Mouse (Mus musculus) pancreas, adult 10 weeks (tissue): ENCODE data around the gene Dus3l. TPM values are rescaled to one million over a fixed set of nuclear protein-coding genes. Genes with fewer than 3 reads are reported as not detected.

Experiments
- polyA plus RNA-seq: library from polyadenylated mRNA; stranded (reverse); fragments of 350-450 nt; fragmentation: Illumina TruSeq; extraction: RNeasy Lipid Tissue Mini Kit (QIAGEN cat#74804); gene quantifications from one replicate; pipeline ENCODE4 v1.2.3, GENCODE M21; 2015; ENCODE audit warnings: low read depth, low replicate concordance; ENCODE audit not compliant: insufficient read depth

The Dus3l gene
- polyA plus RNA-seq, result 13.9 TPM

DNA sequence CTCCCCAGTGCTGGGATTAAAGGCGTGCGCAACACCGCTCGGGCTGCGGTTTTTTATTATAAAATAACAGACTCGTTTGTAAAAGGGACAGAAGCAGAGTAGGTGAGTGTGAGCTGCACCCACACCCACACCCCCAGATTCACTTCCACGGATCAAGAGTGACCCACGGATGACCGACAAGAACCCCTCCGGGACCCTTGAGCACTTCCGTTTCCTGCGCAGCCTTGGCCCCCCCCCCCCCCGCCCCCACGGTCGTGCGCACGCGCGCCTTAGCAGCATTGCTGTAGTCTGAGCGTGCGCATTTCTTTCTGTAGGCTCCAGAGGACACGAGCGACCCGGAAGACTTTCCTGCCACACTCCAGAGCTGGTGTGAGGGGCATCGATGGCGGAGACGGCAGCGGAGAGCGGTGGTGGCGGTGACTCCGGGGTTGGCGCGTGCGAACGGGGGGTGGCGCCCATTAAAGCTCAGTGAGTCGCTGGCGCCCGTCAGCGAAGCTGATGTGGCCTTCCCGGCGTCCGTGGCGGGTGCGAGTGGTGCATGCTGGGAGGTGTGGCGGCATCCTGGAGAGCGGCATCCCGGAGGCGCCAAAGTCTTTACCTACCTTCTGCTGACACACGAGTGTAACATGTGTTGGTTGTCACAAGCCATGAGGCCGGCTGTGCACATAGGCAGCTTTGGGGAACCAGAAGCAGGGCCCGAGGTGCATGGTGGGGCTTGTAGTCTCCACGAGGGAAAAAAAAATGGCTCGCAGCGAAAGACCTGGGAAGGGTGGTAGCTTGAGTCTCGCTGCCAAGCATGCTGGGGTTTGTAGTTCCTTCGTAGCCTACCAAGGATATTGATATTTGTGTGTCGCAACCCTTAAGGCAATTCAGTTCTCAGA lies at the start of gene Dus3l:
Gene Dus3l, plus strand, starts transcription at position 284 of the 881 bp plus-strand sequence.

DNA sequence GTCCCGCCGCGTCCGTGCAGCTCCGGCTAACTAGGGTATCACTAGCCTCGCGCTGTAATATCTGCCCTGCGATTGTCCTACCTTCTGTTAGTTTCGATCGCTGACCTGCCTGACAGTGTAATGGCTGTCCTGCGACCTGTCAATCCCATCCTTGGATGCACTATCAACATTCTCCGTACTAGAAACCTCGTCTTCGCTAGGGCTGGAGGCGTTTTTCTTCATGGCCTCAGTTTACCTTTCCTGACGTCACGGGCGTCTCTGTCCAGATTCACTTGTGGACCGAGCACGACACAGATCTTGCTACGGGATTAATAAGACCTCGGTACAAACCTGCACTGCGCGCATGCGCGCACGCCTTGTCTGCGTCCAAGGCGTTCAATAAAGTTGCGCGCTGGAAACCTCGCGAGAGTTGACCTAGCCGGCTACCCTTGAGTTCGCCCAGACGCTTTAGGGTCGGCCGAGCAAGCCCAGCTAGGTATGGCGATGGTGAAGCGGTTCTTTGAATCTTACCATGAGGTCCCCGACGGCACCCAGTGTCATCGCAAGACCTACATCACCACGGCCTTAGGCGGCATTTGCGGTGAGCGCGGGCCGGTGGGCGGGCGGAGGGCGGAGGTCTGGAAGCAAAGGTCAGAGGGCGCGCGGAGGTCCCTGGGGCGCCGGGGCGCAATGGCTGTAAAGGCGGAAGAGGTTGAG lies 47.0 kb upstream of the Dus3l start, which contains the start of the genes Ndufa11 and Vmac:
Gene Ndufa11, plus strand, starts transcription at position 405 of the 696 bp plus-strand sequence.
Gene Vmac, minus strand, starts transcription at position 660 of the 696 bp plus-strand sequence.

DNA sequence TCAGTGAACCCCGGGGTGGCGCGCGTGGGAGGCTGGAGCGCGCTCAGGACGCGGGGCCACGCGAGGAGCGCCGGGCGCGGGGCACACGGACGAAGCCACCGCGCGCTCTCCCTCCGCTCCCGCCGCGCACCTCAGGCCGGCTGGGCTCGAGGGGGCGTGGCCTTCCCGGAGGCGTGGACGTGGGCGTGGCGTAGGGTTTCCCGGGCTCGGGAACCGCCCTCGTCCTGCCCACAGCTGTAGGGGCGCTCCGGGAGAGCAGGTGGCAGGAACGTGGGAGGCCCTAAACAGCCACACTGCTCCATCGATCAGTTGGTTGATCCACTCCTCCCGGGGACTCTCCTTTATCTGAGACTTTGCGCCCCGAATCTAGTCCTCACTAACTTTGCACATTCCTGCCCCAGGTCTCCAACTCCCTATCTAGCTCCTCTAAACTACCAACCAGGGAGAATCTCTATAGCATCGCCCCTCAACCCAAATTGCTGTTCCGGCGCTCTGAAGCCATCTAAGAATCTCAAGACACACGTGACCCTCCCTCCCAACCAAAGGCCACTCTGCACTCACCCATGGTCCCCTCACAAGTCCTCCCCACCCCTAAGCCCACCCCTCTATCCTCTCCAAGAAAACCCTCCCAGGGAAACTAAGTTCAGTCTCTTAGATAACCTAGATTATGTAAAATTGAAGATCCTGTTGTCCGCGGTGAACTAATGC lies 7.0 kb upstream of the Dus3l start, which contains the start of gene Nrtn:
Gene Nrtn, minus strand, starts transcription at position 115 of the 708 bp plus-strand sequence.

DNA sequence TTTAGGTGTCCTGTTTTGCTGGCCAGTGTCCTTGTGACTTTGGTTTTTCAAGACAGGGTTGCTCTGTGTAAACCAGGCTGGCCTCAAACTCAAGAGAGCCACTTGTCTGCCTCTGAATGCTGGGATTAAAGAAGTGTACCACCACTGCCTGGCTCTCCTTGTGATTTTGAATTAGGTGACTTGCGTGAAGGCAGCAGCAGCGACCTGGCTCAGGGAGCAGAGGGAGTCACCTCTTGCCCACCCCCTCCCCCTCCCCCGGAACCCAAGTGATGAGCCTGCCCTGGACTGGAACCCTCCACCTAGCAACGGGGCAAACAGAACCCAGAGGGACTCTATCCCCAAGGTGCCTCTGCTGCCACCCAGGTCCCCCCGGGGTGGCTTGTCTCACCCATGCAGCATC lies 5.4 kb downstream of the Dus3l start, which contains the start of gene Prr22:
Gene Prr22, plus strand, starts transcription at position 301 of the 400 bp plus-strand sequence.

Other genes starting within 250 kb of the Dus3l start
- gene Gm20219, start 210.4 kb upstream of the Dus3l start, polyA plus RNA-seq, result 1.6 TPM
- gene Safb2, start 180.2 kb upstream of the Dus3l start, polyA plus RNA-seq, result 77.0 TPM
- 55.8 TPM for gene Safb, start 179.9 kb upstream of the Dus3l start, polyA plus RNA-seq
- 41.6 TPM for gene 2410015M20Rik, start 155.0 kb upstream of the Dus3l start, polyA plus RNA-seq
- gene Rpl36, start 151.3 kb upstream of the Dus3l start, polyA plus RNA-seq, result 608 TPM
- 10.3 TPM for gene Lonp1, start 137.9 kb upstream of the Dus3l start, polyA plus RNA-seq
- 1.2 TPM for gene Catsperd, start 136.6 kb upstream of the Dus3l start, polyA plus RNA-seq
- 21.7 TPM for gene Ranbp3, start 91.5 kb upstream of the Dus3l start, polyA plus RNA-seq
- 59.4 TPM for gene Ndufa11, start 47.0 kb upstream of the Dus3l start, polyA plus RNA-seq
- 9.3 TPM for gene Vmac, start 46.7 kb upstream of the Dus3l start, polyA plus RNA-seq
- 3.2 TPM for gene Nrtn, start 7.2 kb upstream of the Dus3l start, polyA plus RNA-seq
- not detected for gene Prr22, start 5.5 kb downstream of the Dus3l start, polyA plus RNA-seq
- gene Rfx2, start 66.3 kb downstream of the Dus3l start, polyA plus RNA-seq, result 2.0 TPM
- not detected for gene Acsbg2, start 109.7 kb downstream of the Dus3l start, polyA plus RNA-seq
- not detected for gene 1700061G19Rik, start 110.7 kb downstream of the Dus3l start, polyA plus RNA-seq
- 6.3 TPM for gene Mllt1, start 170.7 kb downstream of the Dus3l start, polyA plus RNA-seq
- gene Acer1, start 217.4 kb downstream of the Dus3l start, polyA plus RNA-seq, result not detected
- gene Clpp, start 225.5 kb downstream of the Dus3l start, polyA plus RNA-seq, result 19.7 TPM
- gene Alkbh7, start 232.6 kb downstream of the Dus3l start, polyA plus RNA-seq, result 10.0 TPM
- gene Pspn, start 235.3 kb downstream of the Dus3l start, polyA plus RNA-seq, result not detected
- 7.4 TPM for gene Gtf2f1, start 246.5 kb downstream of the Dus3l start, polyA plus RNA-seq
- not detected for gene Gm17949, start 246.7 kb downstream of the Dus3l start, polyA plus RNA-seq